In the genomic region with DNA sequence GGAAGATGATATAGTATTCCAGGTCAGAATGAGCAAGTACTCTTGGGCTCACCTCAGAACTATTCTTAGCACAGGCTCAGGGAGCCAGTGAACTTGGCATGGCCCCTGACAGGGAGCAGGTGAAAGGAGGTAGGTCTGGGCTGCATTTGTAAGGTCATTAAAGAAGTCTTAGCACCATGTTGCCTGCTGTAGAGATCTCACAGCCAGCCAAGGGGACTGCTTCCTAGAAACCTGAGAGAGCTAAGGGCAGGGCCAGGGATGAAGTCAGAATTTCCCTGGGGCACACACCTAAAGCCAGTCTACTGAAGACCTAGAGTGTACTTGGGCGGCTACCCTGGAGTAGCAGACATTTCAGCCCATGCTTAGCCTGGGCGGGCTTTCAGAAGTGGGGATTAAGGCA, we compare ENCODE assay signal across 11 mouse cellular contexts.
DNase-seq lines count a peak whose midpoint lies in the region; ATAC-seq and TF ChIP-seq lines count a peak whose summit lies in the region.
"Had no signal": no experiment of that assay in that cellular context is flagged by ENCODE, and none has a peak within 500 bp of the region (broad histone marks: within the 10 kb centered on the region; RNA-seq: fewer than 3 reads in every experiment).

No protein-coding gene starts in this region.

- H3K9me3 ChIP-seq in liver, embryonic 11.5 days (ENCODE audit: control insufficient read depth, low read length), result no peaks in the 10 kb centered on the region
- no peaks in the 10 kb centered on the region for H3K9me3 ChIP-seq in heart, embryonic 15.5 days (replicated peaks)
- H3K9me3 ChIP-seq: hindbrain, embryonic 15.5 days; neural tube, embryonic 12.5 days had no signal

- no peaks in the 10 kb centered on the region for H3K36me3 ChIP-seq in liver, embryonic 11.5 days (ENCODE audit: control insufficient read depth, insufficient read depth, low read length)
- H3K36me3 ChIP-seq in heart, embryonic 15.5 days, result no peaks in the 10 kb centered on the region
- H3K36me3 ChIP-seq: hindbrain, embryonic 15.5 days; neural tube, embryonic 12.5 days had no signal

- WGBS in liver, embryonic 11.5 days, result 43% methylated on average over 2 of the region's 2 CpGs
- 25% methylated on average over 2 of the region's 2 CpGs for WGBS in heart, embryonic 15.5 days
- 84% methylated on average over 2 of the region's 2 CpGs for WGBS in cerebellum, adult 2 months

- H3K27me3 ChIP-seq in liver, embryonic 11.5 days (replicated peaks; ENCODE audit: control insufficient read depth, insufficient read depth, low read length), result no peaks in the 10 kb centered on the region
- H3K27me3 ChIP-seq in heart, embryonic 15.5 days, result no peaks in the 10 kb centered on the region
- no peaks in the 10 kb centered on the region for H3K27me3 ChIP-seq in cerebellum, adult 2 months (ENCODE audit: control insufficient read depth, insufficient read depth, low read length)
- H3K27me3 ChIP-seq: hindbrain, embryonic 15.5 days; neural tube, embryonic 12.5 days had no signal

- TF ChIP-seq POLR2A in cerebellum, adult 2 months (IDR thresholded peaks at IDR 0.05; ENCODE audit: borderline replicate concordance, insufficient read depth, low read length), result no peak

- H3K4me1 ChIP-seq in liver, embryonic 11.5 days (replicated peaks; ENCODE audit: control insufficient read depth, insufficient read depth, low read length), result peaks cover 8% of the 10 kb centered on the region
- peaks cover 19% of the 10 kb centered on the region for H3K4me1 ChIP-seq in heart, embryonic 15.5 days (replicated peaks)
- no peaks in the 10 kb centered on the region for H3K4me1 ChIP-seq in cerebellum, adult 2 months (ENCODE audit: control insufficient read depth, insufficient read depth, low read length)
- H3K4me1 ChIP-seq: hindbrain, embryonic 15.5 days; neural tube, embryonic 12.5 days had no signal

- H3K9ac ChIP-seq in liver, embryonic 11.5 days (ENCODE audit: low read depth, low read length), result peak overlapping the region; percentile 8; the same call in 1 of the 2 replicates
- no peak overlapping the region for H3K9ac ChIP-seq in heart, embryonic 15.5 days
- H3K9ac ChIP-seq: hindbrain, embryonic 15.5 days; liver, embryonic 14.5 days; neural tube, embryonic 12.5 days had no signal

- H3K4me3 ChIP-seq in liver, embryonic 11.5 days (ENCODE audit: low read depth, low read length), result no peak overlapping the region
- no peak overlapping the region for H3K4me3 ChIP-seq in heart, embryonic 15.5 days
- no peak overlapping the region for H3K4me3 ChIP-seq in cerebellum, adult 2 months (replicated peaks; ENCODE audit: insufficient read depth, low read depth, low read length)
- H3K4me3 ChIP-seq: hindbrain, embryonic 15.5 days; neural tube, embryonic 12.5 days had no signal

- no peak for ATAC-seq in liver, embryonic 11.5 days (replicated peaks; ENCODE audit: low FRiP score)
- ATAC-seq in heart, embryonic 15.5 days (replicated peaks; ENCODE audit: insufficient number of reproducible peaks, insufficient read depth, low FRiP score, low read depth), result peak; percentile 5; the same call in 1 of the 2 replicates
- ATAC-seq in megakaryocyte-erythroid progenitor cell, adult 5-6 weeks (replicated peaks; ENCODE audit: low FRiP score, low TSS enrichment, poor library complexity, severe bottlenecking), result peak; percentile 32; the same call in 1 of the 2 replicates

- peak overlapping the region; percentile 49; the same call in 1 of the 2 replicates for H3K27ac ChIP-seq in liver, embryonic 11.5 days (ENCODE audit: low read depth, low read length)
- peak overlapping the region; percentile 49 for H3K27ac ChIP-seq in heart, embryonic 15.5 days
- no peak overlapping the region for H3K27ac ChIP-seq in cerebellum, adult 2 months (ENCODE audit: insufficient read depth, low read length)
- H3K27ac ChIP-seq: hindbrain, embryonic 15.5 days; liver, embryonic 14.5 days; neural tube, embryonic 12.5 days had no signal

- TF ChIP-seq CTCF in cerebellum, adult 2 months (IDR thresholded peaks at IDR 0.05; ENCODE audit: borderline replicate concordance, insufficient read depth, low read depth, low read length), result no peak

- peak overlapping the region; percentile 41 for H3K4me2 ChIP-seq in liver, embryonic 11.5 days
- H3K4me2 ChIP-seq in heart, embryonic 15.5 days, result no peak overlapping the region
- H3K4me2 ChIP-seq: hindbrain, embryonic 15.5 days; neural tube, embryonic 12.5 days had no signal

- peak; percentile 19 for DNase-seq in embryo, embryonic 9.5 days (ENCODE audit: extremely low spot score)
- no peak for DNase-seq in embryo, embryonic 10 days (ENCODE audit: low spot score)
- DNase-seq in liver, embryonic 11.5 days (ENCODE audit: low spot score), result no peak
- no peak for DNase-seq in liver
- no peak for DNase-seq in cerebellum, adult 2 months
- no peak for DNase-seq in left cerebral cortex, adult 11 months (ENCODE audit: low spot score)
